Mouse (Mus musculus) liver, embryonic 11.5 days (tissue): ENCODE measurements around the gene Sbk1. TPM values are rescaled to one million over a fixed set of nuclear protein-coding genes. Genes with fewer than 3 reads are reported as not detected.

ENCODE experiments used
- ATAC-seq: fragments of 200-750 bp; cut with Nextera tagmentation; replicated peaks from 2 replicates; pipeline ENCODE4 v1.8.0; 2017; ENCODE audit warnings: moderate number of reproducible peaks, mild to moderate bottlenecking, moderate TSS enrichment, moderate library complexity; ENCODE audit not compliant: low FRiP score
- DNase-seq: peaks from one replicate; pipeline ENCODE4 v3.0.0-alpha.2; 2017; ENCODE audit warnings: low spot score
- H3K27ac ChIP-seq: fragments of 300-500 bp; sonication (generic); 2 replicates; pipeline ENCODE4 v1.5.1; 2014; ENCODE audit warnings: mild to moderate bottlenecking, low read depth, low read length, control low read depth
- H3K27me3 ChIP-seq: fragments of 300-500 bp; sonication (generic); replicated peaks from 2 replicates; pipeline ENCODE4 v1.6.1; 2014; ENCODE audit warnings: low read length, mixed read lengths; ENCODE audit not compliant: control insufficient read depth, insufficient read depth
- H3K36me3 ChIP-seq: fragments of 300-500 bp; sonication (generic); 2 replicates; pipeline ENCODE4 v1.6.1; 2014; ENCODE audit warnings: mild to moderate bottlenecking, low read length, moderate library complexity, mixed read lengths; ENCODE audit not compliant: control insufficient read depth, insufficient read depth
- H3K4me1 ChIP-seq: fragments of 300-500 bp; sonication (generic); replicated peaks from 2 replicates; pipeline ENCODE4 v1.6.1; 2014; ENCODE audit warnings: low read length, mixed read lengths; ENCODE audit not compliant: control insufficient read depth, insufficient read depth
- H3K4me2 ChIP-seq: fragments of 300-500 bp; sonication (generic); 2 replicates; pipeline ENCODE4 v1.6.1; 2014; ENCODE audit warnings: mild to moderate bottlenecking, control low read depth, moderate library complexity
- H3K4me3 ChIP-seq: fragments of 300-500 bp; sonication (generic); 2 replicates; pipeline ENCODE4 v1.5.1; 2014; ENCODE audit warnings: low read depth, low read length, control low read depth
- H3K9ac ChIP-seq: fragments of 300-500 bp; sonication (generic); 2 replicates; pipeline ENCODE4 v1.6.1; 2014; ENCODE audit warnings: low read depth, low read length, control low read depth
- H3K9me3 ChIP-seq: fragments of 300-500 bp; sonication (generic); 2 replicates; pipeline ENCODE4 v1.6.1; 2016; ENCODE audit warnings: low read length, inconsistent platforms, mixed read lengths; ENCODE audit not compliant: control insufficient read depth
- WGBS: fragments of 180-500 bp; shearing (Covaris S2); extraction: QIAGEN DNeasy Blood & Tissue Kit; methylation state at CpG from one replicate; pipeline ENCODE4 v1.1.7; 2014; 5-methylcytosine and 5-hydroxymethylcytosine counted together
- polyA plus RNA-seq: library from polyadenylated mRNA; unstranded; fragments of >200 nt; fragmentation: Nextera tagmentation; extraction: Ambion mirVana; gene quantifications from 2 replicates; pipeline ENCODE4 v1.2.1, GENCODE M21; 2014

The Sbk1 gene
- polyA plus RNA-seq, 1 experiment from 2014 or later = 13.6 TPM

DNA sequence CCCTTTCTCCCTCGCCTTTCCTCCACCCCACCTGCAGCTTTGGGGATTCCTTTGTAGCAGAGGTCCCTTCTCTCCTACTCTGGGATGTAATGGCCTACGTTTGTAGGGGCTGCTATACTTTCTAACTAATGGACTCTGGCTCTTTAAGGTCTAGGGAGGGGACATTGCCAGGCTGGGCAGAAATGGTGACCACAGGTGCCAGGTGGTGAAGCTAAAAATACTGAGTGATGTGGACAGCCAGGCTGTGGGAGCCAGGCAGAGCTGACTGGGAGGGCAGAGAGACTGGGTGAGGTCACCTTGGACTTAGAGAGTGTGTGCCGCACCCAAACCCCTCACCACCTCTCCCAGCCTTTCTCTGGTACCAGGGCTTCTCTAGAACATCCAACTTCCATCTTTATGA is 20.7 kb upstream of the Sbk1 start:
- DNase-seq (no peak), ATAC-seq (no peak)
- Histone ChIP-seq H3K27ac (no peak overlapping the region), H3K4me1 (0 out of 2 replicates have a peak, but pooled peaks cover 2% of the 10 kb centered on the region), H3K4me2 (no peak overlapping the region), H3K36me3 (no peaks in the 10 kb centered on the region), H3K9ac (no peak overlapping the region), H3K27me3 (peaks cover 10% of the 10 kb centered on the region), H3K9me3 (no peaks in the 10 kb centered on the region), H3K4me3 (no peak overlapping the region)
- 57% methylated on average over 3 of the region's 3 CpGs for WGBS

DNA sequence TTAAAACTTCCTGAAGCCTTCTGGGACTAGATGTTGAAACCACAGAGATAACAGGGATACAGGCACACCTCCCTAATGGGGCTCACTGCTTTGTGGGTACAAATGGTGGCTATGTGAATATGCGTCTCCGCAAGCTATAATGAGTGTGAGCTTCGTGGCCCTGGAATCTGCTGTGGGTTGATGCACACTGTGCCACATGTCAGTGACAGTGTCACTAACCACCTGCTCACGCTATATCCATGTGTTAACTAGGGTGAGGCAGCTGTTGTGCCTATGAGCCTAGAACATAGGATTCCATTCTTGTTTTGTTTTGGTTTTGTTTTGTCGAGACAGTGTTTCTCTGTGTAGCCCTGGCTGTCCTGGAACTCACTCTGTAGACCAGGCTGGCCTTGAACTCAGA is 20.2 kb upstream of the Sbk1 start:
- Histone ChIP-seq H3K4me1 (0 out of 2 replicates have a peak, but pooled peaks cover 2% of the 10 kb centered on the region), H3K36me3 (no peaks in the 10 kb centered on the region), H3K9me3 (no peaks in the 10 kb centered on the region), H3K27ac (no peak overlapping the region), H3K4me2 (no peak overlapping the region), H3K9ac (no peak overlapping the region), H3K27me3 (peaks cover 10% of the 10 kb centered on the region), H3K4me3 (no peak overlapping the region)
- WGBS = 80% methylated on average over 5 of the region's 5 CpGs
- ATAC-seq (no peak), DNase-seq (no peak)

DNA sequence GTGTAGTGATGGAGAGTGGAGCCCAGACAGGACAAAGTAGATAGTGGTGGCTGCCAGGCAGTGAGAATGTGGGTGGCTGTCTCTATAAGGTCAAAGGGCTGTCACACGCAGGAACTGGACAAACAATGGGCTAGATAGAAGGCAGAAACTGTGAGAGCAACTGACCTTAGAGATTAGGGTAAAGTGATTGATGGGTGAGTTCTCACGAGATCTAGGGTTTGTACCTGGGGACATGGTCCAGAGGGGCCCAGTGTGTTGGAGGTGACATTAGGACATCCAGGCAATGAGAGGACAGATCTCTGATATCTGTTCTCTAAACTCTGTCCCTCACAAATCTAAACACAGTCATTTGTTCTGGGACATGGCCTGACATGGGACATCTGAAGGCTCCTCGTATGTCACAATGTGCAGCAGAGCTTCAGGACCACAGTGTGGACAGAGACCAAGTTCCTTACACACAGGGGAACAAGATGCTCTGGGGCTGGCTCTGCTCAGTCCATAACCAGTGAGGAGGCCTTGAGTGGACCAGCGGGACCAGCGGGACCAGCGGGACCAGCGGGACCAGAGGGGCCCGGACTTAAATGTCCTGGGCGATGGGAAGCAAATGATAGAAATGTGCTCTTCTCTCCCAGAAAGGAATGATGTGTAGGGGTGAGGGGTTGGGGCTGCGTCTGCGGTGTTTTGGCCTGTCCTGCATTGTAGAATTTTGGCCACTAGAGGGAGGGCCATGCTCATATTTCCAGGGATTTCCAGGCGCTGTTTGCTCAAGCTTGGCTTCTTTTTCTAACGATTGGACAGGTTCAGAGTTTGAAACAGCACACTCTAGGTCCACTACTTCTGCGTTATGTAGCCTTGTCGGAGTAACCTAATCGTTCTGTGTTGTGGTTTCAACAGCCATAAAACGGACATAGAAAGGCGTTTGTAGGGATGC is 11.9 kb upstream of the Sbk1 start:
- Histone ChIP-seq H3K9me3 (no peaks in the 10 kb centered on the region), H3K4me1 (peaks cover 9% of the 10 kb centered on the region), H3K4me3 (no peak overlapping the region), H3K36me3 (no peaks in the 10 kb centered on the region), H3K27ac (no peak overlapping the region), H3K4me2 (no peak overlapping the region), H3K27me3 (no peaks in the 10 kb centered on the region), H3K9ac (no peak overlapping the region)
- 10% methylated on average over 18 of the region's 18 CpGs for WGBS
- peak; percentile 32; the same call in 1 of the 2 replicates for ATAC-seq
- peak; percentile 65 for DNase-seq

DNA sequence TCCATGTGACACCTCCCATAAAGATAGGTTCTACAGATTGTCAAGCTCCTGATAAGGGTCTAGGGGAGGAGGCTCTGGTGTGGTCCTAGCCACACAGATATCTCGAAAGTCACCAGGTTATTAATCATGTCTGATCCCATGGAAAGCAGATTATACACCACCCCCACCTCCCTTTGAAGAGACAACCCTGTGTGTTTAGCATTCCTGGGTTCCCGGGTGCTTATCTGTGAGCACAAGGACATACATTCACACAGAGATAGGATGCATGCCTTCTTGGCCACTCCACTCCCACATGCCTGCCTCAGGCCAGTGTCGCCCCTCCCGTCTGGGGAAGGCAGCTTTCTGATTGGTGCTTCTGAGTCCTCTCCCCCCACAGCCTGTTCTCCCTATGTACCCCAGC is 10.6 kb upstream of the Sbk1 start:
- H3K4me2 ChIP-seq = no peak overlapping the region
- 38% methylated on average over 4 of the region's 4 CpGs for WGBS
- H3K4me1 ChIP-seq = peaks cover 9% of the 10 kb centered on the region
- ATAC-seq (peak; percentile 75), DNase-seq (no peak)
- H3K36me3 ChIP-seq = no peaks in the 10 kb centered on the region
- H3K9me3 ChIP-seq = no peaks in the 10 kb centered on the region
- peaks cover 3% of the 10 kb centered on the region; the same call in 1 of the 2 replicates for H3K27me3 ChIP-seq
- no peak overlapping the region for H3K9ac ChIP-seq
- no peak overlapping the region for H3K27ac ChIP-seq
- H3K4me3 ChIP-seq = no peak overlapping the region

DNA sequence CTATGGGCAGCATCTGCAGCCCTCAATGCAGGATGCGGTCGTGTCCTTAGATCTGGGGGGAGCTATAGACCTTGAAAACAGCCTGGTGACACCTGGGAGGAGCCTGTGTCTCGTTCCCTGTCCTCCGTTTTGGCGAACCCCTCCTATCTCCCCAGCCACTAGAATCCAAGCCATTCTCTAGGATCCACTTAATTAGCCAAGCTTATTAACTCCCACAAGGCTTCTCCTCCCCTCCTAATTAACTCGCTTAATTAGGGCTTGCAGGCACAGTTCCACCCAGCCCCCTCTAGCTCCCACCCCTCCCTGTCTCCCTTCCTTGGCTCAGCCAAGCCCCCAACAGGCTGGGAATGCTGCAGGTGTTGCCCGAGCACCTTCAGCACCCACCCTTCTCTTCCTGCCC is 8.5 kb upstream of the Sbk1 start:
- Histone ChIP-seq H3K4me1 (peaks cover 9% of the 10 kb centered on the region), H3K9me3 (no peaks in the 10 kb centered on the region), H3K4me3 (no peak overlapping the region), H3K27ac (no peak overlapping the region), H3K36me3 (no peaks in the 10 kb centered on the region), H3K9ac (no peak overlapping the region), H3K27me3 (peaks cover 7% of the 10 kb centered on the region), H3K4me2 (no peak overlapping the region)
- no peak for ATAC-seq
- WGBS = 37% methylated on average over 7 of the region's 7 CpGs
- DNase-seq = no peak

DNA sequence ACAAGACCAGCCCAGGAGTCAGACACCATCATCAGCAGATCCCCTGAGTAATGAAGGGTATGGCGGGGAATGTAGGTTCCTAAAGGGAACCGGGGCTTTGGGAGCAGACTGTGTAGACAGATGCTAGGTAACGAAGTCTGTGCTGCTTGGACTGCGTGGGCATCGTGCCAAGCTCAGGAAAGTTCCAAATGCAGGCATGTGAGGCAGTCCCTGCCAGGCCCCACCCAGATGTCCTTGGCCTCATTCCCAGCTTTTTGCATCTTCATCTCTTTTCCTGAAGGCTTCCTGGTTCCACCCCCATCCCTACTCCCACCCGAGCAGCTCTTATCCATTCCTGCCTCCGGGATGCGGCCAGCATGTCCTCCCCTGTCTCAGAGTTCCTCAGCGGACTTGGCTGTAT is 6.5 kb upstream of the Sbk1 start:
- 63% methylated on average over 9 of the region's 9 CpGs for WGBS
- no peak overlapping the region for H3K4me2 ChIP-seq
- no peak overlapping the region for H3K9ac ChIP-seq
- H3K4me1 ChIP-seq = peaks cover 8% of the 10 kb centered on the region
- no peak overlapping the region for H3K27ac ChIP-seq
- H3K9me3 ChIP-seq = no peaks in the 10 kb centered on the region
- DNase-seq (no peak), ATAC-seq (no peak)
- H3K4me3 ChIP-seq = no peak overlapping the region
- peaks cover 9% of the 10 kb centered on the region for H3K27me3 ChIP-seq
- H3K36me3 ChIP-seq = no peaks in the 10 kb centered on the region

DNA sequence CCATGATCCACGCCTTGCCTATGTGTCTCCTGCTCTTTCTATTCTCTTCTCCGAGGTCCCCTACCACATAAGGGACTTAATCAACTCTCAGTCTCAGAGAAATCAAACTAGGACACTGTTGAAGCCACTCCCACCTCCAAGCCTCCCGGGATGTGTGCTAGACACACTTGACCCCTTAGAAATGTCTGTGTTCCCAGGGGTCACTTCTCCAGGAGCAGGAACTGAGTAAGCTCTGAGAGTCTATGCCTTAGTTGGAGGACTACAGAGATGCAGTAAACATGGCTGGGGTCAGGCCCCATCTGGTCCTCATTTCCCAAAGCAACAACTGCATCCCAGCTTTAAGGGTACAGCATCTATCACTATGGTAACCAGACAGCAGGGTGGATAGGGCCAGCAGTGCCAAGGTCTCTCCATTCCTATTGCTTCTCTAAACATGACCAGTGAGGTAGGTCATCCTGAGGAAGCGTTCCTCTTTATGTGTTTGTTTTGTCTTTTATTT is 6.0 kb upstream of the Sbk1 start:
- Histone ChIP-seq H3K27me3 (peaks cover 14% of the 10 kb centered on the region), H3K4me1 (peaks cover 6% of the 10 kb centered on the region), H3K4me2 (no peak overlapping the region), H3K9me3 (no peaks in the 10 kb centered on the region), H3K9ac (no peak overlapping the region), H3K4me3 (no peak overlapping the region), H3K27ac (no peak overlapping the region), H3K36me3 (no peaks in the 10 kb centered on the region)
- 71% methylated on average over 4 of the region's 4 CpGs for WGBS
- ATAC-seq (no peak), DNase-seq (no peak)

DNA sequence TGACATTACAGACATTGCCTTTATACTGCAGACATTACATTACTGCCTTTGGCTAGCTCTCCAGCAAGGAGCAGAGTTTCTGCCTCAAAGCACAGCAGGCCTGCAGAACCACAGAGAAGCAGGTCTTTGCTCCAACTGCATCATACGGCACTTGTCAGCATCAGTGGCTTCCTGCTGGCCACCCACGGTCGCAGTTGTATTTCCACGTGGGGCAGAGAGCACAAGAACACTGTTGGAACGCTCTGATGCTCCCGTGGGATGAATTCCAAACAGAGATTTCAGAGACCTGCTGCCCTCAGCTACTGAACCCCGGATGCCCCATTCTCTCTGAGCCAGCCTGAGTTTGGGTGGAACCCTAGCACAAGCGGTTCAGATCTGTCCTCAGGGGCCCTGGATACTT is 4.8 kb upstream of the Sbk1 start:
- no peak for ATAC-seq
- 67% methylated on average over 8 of the region's 8 CpGs for WGBS

More for the DNA sequence above, 4.8 kb upstream of the Sbk1 start:
- no peak overlapping the region for H3K4me2 ChIP-seq
- DNase-seq = no peak
- no peaks in the 10 kb centered on the region for H3K9me3 ChIP-seq
- no peak overlapping the region for H3K9ac ChIP-seq
- peaks cover 26% of the 10 kb centered on the region for H3K27me3 ChIP-seq
- no peak overlapping the region for H3K4me3 ChIP-seq
- no peaks in the 10 kb centered on the region for H3K36me3 ChIP-seq
- H3K4me1 ChIP-seq = no peaks in the 10 kb centered on the region; the same call in 1 of the 2 replicates
- no peak overlapping the region for H3K27ac ChIP-seq
